Mouse (Mus musculus): ENCODE measurements around the gene Fam89a. TPM values are rescaled to one million over a fixed set of nuclear protein-coding genes. Genes with fewer than 3 reads are reported as not detected.

Fam89a gene
- 0.26 and 0.40 TPM in 2 replicates for polyA plus RNA-seq (2015; fragmentation: Nextera tagmentation; extraction: Ambion mirVana)

GRCm38 (mm10) chr8:124751709-124752173 lies at the start of gene Fam89a:
Gene Fam89a, minus strand, starts transcription at chr8:124751832.
- H3K9ac ChIP-seq (ENCODE audit: low read depth, low read length) = peak within 1 kb of the TSS; percentile 39
- peak within 1 kb of the TSS; percentile 69 for H3K4me2 ChIP-seq (ENCODE audit: low read length)
- ATAC-seq = peak; percentile 39; the same call in 1 of the 2 replicates
- no peaks in the 10 kb centered on the region for H3K36me3 ChIP-seq (ENCODE audit: control insufficient read depth, insufficient read depth, low read length)
- H3K4me3 ChIP-seq (ENCODE audit: low read depth, low read length) = peak within 1 kb of the TSS; percentile 45
- WGBS = under 1% methylated on average over 38 of the region's 41 CpGs
- no peak within 1 kb of the TSS for H3K27ac ChIP-seq (ENCODE audit: low read length)
- H3K9me3 ChIP-seq (replicated peaks; ENCODE audit: control insufficient read depth, low read length, poor library complexity, severe bottlenecking) = no peaks in the 10 kb centered on the region
- peaks cover 30% of the 10 kb centered on the region for H3K27me3 ChIP-seq (ENCODE audit: control insufficient read depth, insufficient read depth, low read depth, low read length)
- H3K4me1 ChIP-seq (ENCODE audit: control insufficient read depth, insufficient read depth, low read length) = peaks cover 7% of the 10 kb centered on the region; the same call in 1 of the 2 replicates

- Histone ChIP-seq H3K9me3 (replicated peaks; ENCODE audit: control insufficient read depth, low read length, poor library complexity, severe bottlenecking) (no peaks in the 10 kb centered on the region), H3K27me3 (ENCODE audit: control insufficient read depth, insufficient read depth, low read depth, low read length) (no peaks in the 10 kb centered on the region), H3K4me2 (ENCODE audit: low read length) (no peak overlapping the region), H3K9ac (ENCODE audit: low read depth, low read length) (no peak overlapping the region), H3K4me1 (ENCODE audit: control insufficient read depth, insufficient read depth, low read length) (peaks cover 28% of the 10 kb centered on the region), H3K4me3 (ENCODE audit: low read depth, low read length) (no peak overlapping the region), H3K36me3 (ENCODE audit: control insufficient read depth, insufficient read depth, low read length) (peaks cover 4% of the 10 kb centered on the region; the same call in 1 of the 2 replicates), H3K27ac (ENCODE audit: low read length) (no peak overlapping the region)
- no peak for ATAC-seq
- WGBS = 57% methylated on average over 11 of the region's 11 CpGs
Measured at GRCm38 (mm10) chr8:124800542-124800941, 48.9 kb upstream of the Fam89a start.

DNA sequence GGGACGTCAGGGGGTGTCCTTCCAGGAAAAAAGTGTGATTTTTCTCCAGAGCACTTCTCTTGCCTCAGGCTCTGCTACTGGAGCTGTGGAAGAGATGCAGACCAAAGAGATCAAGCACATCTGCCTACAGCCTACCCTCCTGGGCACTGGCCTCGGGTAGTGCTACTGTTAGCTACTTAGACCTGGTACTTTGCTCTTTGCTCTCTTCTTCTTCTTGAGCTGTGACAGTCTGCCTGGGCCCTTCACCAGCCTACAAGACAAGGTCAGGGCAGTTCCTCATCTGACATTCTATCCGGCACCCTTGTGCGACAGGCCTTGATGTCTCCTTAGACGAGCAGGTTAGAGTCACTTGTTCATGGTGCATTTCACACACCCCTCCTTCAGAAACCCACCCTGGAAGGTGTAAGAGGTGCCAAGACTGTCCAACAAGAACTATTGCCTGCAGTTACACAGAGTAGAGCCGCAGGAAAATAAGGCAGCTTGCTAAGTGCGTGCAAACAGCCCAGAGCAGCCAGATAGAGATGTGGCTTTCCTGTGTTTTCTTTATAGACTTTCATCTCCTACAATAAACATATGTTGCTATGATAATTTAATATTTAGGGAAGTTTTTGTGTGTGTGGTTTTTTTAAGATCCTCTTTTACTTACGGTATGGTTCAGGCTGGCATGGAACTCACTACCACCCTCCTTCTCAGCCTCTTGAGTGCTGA lies 44.3 kb upstream of the Fam89a start:
- no peaks in the 10 kb centered on the region for H3K27me3 ChIP-seq (ENCODE audit: control insufficient read depth, insufficient read depth, low read depth, low read length)
- H3K4me2 ChIP-seq (ENCODE audit: low read length) = peak overlapping the region; percentile 86
- no peak overlapping the region for H3K27ac ChIP-seq (ENCODE audit: low read length)
- H3K9me3 ChIP-seq (replicated peaks; ENCODE audit: control insufficient read depth, low read length, poor library complexity, severe bottlenecking) = no peaks in the 10 kb centered on the region
- H3K9ac ChIP-seq (ENCODE audit: low read depth, low read length) = peak overlapping the region; percentile 83
- ATAC-seq = no peak
- peak overlapping the region; percentile 69 for H3K4me3 ChIP-seq (ENCODE audit: low read depth, low read length)
- H3K36me3 ChIP-seq (ENCODE audit: control insufficient read depth, insufficient read depth, low read length) = no peaks in the 10 kb centered on the region
- peaks cover 45% of the 10 kb centered on the region for H3K4me1 ChIP-seq (ENCODE audit: control insufficient read depth, insufficient read depth, low read length)
- 68% methylated on average over 8 of the region's 8 CpGs for WGBS

GRCm38 (mm10) chr8:124794486-124794780 lies 42.8 kb upstream of the Fam89a start:
- no peaks in the 10 kb centered on the region for H3K9me3 ChIP-seq (replicated peaks; ENCODE audit: control insufficient read depth, low read length, poor library complexity, severe bottlenecking)
- peak overlapping the region; percentile 96 for H3K27ac ChIP-seq (ENCODE audit: low read length)
- peak; percentile 25 for ATAC-seq
- peak overlapping the region; percentile 83 for H3K9ac ChIP-seq (ENCODE audit: low read depth, low read length)
- H3K36me3 ChIP-seq (ENCODE audit: control insufficient read depth, insufficient read depth, low read length) = no peaks in the 10 kb centered on the region
- no peaks in the 10 kb centered on the region for H3K27me3 ChIP-seq (ENCODE audit: control insufficient read depth, insufficient read depth, low read depth, low read length)
- peak overlapping the region; percentile 69 for H3K4me3 ChIP-seq (ENCODE audit: low read depth, low read length)
- peak overlapping the region; percentile 86 for H3K4me2 ChIP-seq (ENCODE audit: low read length)
- peaks cover 46% of the 10 kb centered on the region for H3K4me1 ChIP-seq (ENCODE audit: control insufficient read depth, insufficient read depth, low read length)
- 0% methylated on average over 25 of the region's 25 CpGs for WGBS

DNA sequence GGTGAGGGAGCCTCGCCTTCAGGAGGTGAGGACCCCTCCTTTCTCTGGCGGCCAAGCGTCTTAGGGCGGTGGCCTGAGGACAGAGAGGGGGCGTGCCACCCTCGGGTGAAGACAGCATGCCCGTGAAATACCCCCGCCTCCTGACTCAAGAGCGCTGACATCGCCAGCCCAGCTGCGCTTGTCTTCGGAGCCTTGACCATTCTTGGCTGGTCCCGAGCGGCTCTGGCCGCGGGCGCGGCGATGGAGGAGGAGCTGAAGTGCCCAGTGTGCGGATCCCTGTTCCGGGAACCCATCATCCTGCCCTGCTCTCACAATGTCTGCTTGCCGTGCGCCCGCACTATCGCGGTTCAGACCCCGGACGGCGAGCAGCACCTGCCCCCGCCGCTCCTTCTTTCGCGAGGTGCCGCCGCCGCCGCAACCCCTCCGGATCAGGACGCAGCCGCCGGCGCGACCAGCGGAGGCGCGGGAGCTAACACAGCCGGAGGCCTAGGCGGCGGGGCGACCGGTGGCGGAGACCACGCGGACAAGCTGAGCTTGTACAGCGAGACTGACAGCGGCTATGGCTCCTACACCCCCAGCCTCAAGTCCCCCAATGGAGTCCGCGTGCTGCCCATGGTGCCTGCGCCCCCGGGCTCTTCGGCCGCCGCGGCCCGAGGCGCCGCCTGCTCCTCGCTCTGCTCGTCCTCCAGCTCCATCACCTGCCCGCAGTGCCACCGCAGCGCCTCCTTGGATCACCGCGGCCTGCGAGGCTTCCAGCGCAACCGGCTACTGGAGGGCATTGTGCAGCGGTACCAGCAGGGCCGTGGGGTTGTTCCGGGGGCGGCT lies 42.2 kb upstream of the Fam89a start:
- peaks cover 43% of the 10 kb centered on the region for H3K4me1 ChIP-seq (ENCODE audit: control insufficient read depth, insufficient read depth, low read length)

DNA sequence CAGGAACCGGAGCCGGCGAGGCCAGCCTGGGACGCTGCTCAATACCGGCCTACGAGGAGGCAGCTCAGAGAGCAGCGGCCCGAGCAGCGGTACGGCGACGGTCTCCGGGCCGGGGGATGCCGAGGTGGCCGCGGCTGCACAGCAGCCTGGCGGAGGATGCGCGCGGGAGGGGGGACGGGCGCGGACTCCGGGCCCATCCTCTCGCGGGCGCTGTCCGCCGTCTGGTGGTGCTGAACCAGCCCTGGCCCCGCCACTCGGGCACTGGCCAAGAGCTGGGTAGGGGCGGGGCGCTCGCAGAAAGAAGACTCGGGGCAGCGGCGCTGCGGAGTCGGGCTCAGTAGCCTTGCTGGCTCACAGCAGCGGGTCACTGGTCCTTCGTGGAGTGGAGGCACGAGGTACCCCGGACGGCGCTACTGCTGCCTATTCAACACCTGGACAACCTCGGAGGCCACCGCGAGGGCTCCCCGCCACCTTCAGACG lies 41.6 kb upstream of the Fam89a start:
- no peaks in the 10 kb centered on the region for H3K36me3 ChIP-seq (ENCODE audit: control insufficient read depth, insufficient read depth, low read length)
- peaks cover 43% of the 10 kb centered on the region for H3K4me1 ChIP-seq (ENCODE audit: control insufficient read depth, insufficient read depth, low read length)
- H3K27me3 ChIP-seq (ENCODE audit: control insufficient read depth, insufficient read depth, low read depth, low read length) = no peaks in the 10 kb centered on the region
- under 1% methylated on average over 44 of the region's 51 CpGs for WGBS
- peak overlapping the region; percentile 96 for H3K27ac ChIP-seq (ENCODE audit: low read length)
- H3K9ac ChIP-seq (ENCODE audit: low read depth, low read length) = peak overlapping the region; percentile 83
- H3K9me3 ChIP-seq (replicated peaks; ENCODE audit: control insufficient read depth, low read length, poor library complexity, severe bottlenecking) = no peaks in the 10 kb centered on the region
- peak overlapping the region; percentile 86 for H3K4me2 ChIP-seq (ENCODE audit: low read length)
- peak overlapping the region; percentile 69 for H3K4me3 ChIP-seq (ENCODE audit: low read depth, low read length)
- peak; percentile 70 for ATAC-seq

More for the DNA sequence above, 42.2 kb upstream of the Fam89a start:
- Histone ChIP-seq H3K9me3 (replicated peaks; ENCODE audit: control insufficient read depth, low read length, poor library complexity, severe bottlenecking) (no peaks in the 10 kb centered on the region), H3K27ac (ENCODE audit: low read length) (peak overlapping the region; percentile 96), H3K9ac (ENCODE audit: low read depth, low read length) (peak overlapping the region; percentile 83), H3K36me3 (ENCODE audit: control insufficient read depth, insufficient read depth, low read length) (no peaks in the 10 kb centered on the region), H3K4me3 (ENCODE audit: low read depth, low read length) (peak overlapping the region; percentile 69), H3K27me3 (ENCODE audit: control insufficient read depth, insufficient read depth, low read depth, low read length) (no peaks in the 10 kb centered on the region), H3K4me2 (ENCODE audit: low read length) (peak overlapping the region; percentile 86)
- peak; percentile 19 for ATAC-seq
- under 1% methylated on average over 78 of the region's 81 CpGs for WGBS

GRCm38 (mm10) chr8:124792708-124793107 lies 41.1 kb upstream of the Fam89a start, which contains the start of gene Trim67:
Gene Trim67, plus strand, starts transcription at chr8:124793092.
- Histone ChIP-seq H3K9ac (ENCODE audit: low read depth, low read length) (peak within 1 kb of the TSS; percentile 83), H3K4me2 (ENCODE audit: low read length) (peak within 1 kb of the TSS; percentile 86), H3K27ac (ENCODE audit: low read length) (peak within 1 kb of the TSS; percentile 96), H3K4me3 (ENCODE audit: low read depth, low read length) (peak within 1 kb of the TSS; percentile 69), H3K9me3 (replicated peaks; ENCODE audit: control insufficient read depth, low read length, poor library complexity, severe bottlenecking) (no peaks in the 10 kb centered on the region), H3K4me1 (ENCODE audit: control insufficient read depth, insufficient read depth, low read length) (peaks cover 41% of the 10 kb centered on the region), H3K36me3 (ENCODE audit: control insufficient read depth, insufficient read depth, low read length) (no peaks in the 10 kb centered on the region), H3K27me3 (ENCODE audit: control insufficient read depth, insufficient read depth, low read depth, low read length) (no peaks in the 10 kb centered on the region)
- peak; percentile 93 for ATAC-seq
- WGBS = under 1% methylated on average over 30 of the region's 39 CpGs

DNA sequence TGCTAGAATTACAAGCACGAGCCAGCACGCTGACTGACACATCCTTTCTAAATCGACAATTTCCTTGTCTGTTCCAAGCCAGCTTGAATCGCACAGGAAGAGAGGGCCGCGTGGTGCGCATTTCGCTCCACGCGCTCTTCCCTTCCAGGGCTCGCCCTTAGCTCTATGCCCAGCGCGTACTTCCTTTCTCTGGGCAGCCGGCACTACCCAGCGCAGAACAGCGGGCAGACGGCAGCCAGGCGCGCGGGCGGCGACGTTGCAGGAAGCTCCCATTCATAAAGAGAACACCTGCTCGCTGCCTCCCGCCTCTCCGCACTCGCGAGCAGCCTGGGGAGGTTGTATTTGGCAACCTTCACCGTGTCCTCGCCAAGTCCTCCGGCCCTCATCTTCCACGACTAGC lies 40.6 kb upstream of the Fam89a start:
- no peaks in the 10 kb centered on the region for H3K36me3 ChIP-seq (ENCODE audit: control insufficient read depth, insufficient read depth, low read length)
- 0% methylated on average over 32 of the region's 32 CpGs for WGBS
- no peaks in the 10 kb centered on the region for H3K9me3 ChIP-seq (replicated peaks; ENCODE audit: control insufficient read depth, low read length, poor library complexity, severe bottlenecking)
- H3K4me3 ChIP-seq (ENCODE audit: low read depth, low read length) = peak overlapping the region; percentile 69
- H3K27me3 ChIP-seq (ENCODE audit: control insufficient read depth, insufficient read depth, low read depth, low read length) = no peaks in the 10 kb centered on the region
- H3K4me2 ChIP-seq (ENCODE audit: low read length) = peak overlapping the region; percentile 86
- peak; percentile 58 for ATAC-seq
- H3K4me1 ChIP-seq (ENCODE audit: control insufficient read depth, insufficient read depth, low read length) = peaks cover 36% of the 10 kb centered on the region
- peak overlapping the region; percentile 96 for H3K27ac ChIP-seq (ENCODE audit: low read length)
- peak overlapping the region; percentile 83 for H3K9ac ChIP-seq (ENCODE audit: low read depth, low read length)

Measured in midbrain, embryonic 16.5 days (tissue).